Mouse (Mus musculus) erythroblast, embryonic 14.5 days (primary cell): Measurements from ENCODE around the gene Zbtb34.

Source experiments
- GATA1 ChIP-seq: IDR thresholded peaks from 2 replicates; pipeline ENCODE4 v1.6.1; 2012; ENCODE audit warnings: low read length, inconsistent platforms, mixed read lengths
- TAL1 ChIP-seq: IDR thresholded peaks from 3 replicates; pipeline ENCODE4 v1.6.1; 2012; ENCODE audit warnings: low read length, inconsistent platforms, mixed read lengths

GRCm38 (mm10) chr2:33456696-33457095, 25.6 kb upstream of the Zbtb34 start:
- TF ChIP-seq TAL1: no peak
- TF ChIP-seq GATA1: no peak
